Mouse (Mus musculus) liver, embryonic 16.5 days (tissue): ENCODE results near the gene Btbd7. TPM values are rescaled to one million over a fixed set of nuclear protein-coding genes. Genes with fewer than 3 reads are reported as not detected.
A peak's percentile ranks its signal among the peaks of the same experiment; 100 is the strongest.

Experiments
- ATAC-seq: fragments of 200-750 bp; cut with Nextera tagmentation; 2 replicates; pipeline ENCODE4 v1.8.0; 2017; ENCODE audit warnings: low read depth, mild to moderate bottlenecking, moderate number of reproducible peaks, moderate library complexity
- H3K27ac ChIP-seq: fragments of 300-500 bp; sonication (generic); 2 replicates; pipeline ENCODE4 v1.5.1; 2014; ENCODE audit warnings: mild to moderate bottlenecking, low read length
- H3K27me3 ChIP-seq: fragments of 300-500 bp; sonication (generic); 2 replicates; pipeline ENCODE4 v1.6.1; 2014; ENCODE audit warnings: low read depth, low read length, mixed read lengths; ENCODE audit not compliant: control insufficient read depth, insufficient read depth
- H3K36me3 ChIP-seq: fragments of 300-500 bp; sonication (generic); 2 replicates; pipeline ENCODE4 v1.6.1; 2014; ENCODE audit warnings: mild to moderate bottlenecking; ENCODE audit not compliant: control insufficient read depth, insufficient read depth
- H3K4me1 ChIP-seq: fragments of 300-500 bp; sonication (generic); 2 replicates; pipeline ENCODE4 v1.6.1; 2014; ENCODE audit warnings: low read depth, low read length, mixed read lengths; ENCODE audit not compliant: control insufficient read depth
- H3K4me2 ChIP-seq: fragments of 300-500 bp; sonication (generic); 2 replicates; pipeline ENCODE4 v1.6.1; 2014; ENCODE audit warnings: low read depth, low read length, mixed read lengths
- H3K4me3 ChIP-seq: fragments of 300-500 bp; sonication (generic); 2 replicates; pipeline ENCODE4 v1.5.1; 2014; ENCODE audit warnings: low read depth, mild to moderate bottlenecking, low read length
- H3K9ac ChIP-seq: fragments of 300-500 bp; sonication (generic); 2 replicates; pipeline ENCODE4 v1.6.1; 2014; ENCODE audit warnings: low read depth, low read length
- H3K9me3 ChIP-seq: fragments of 300-500 bp; sonication (generic); replicated peaks from 2 replicates; pipeline ENCODE4 v1.6.1; 2016; ENCODE audit warnings: low read length; ENCODE audit not compliant: control insufficient read depth
- WGBS: fragments of 180-500 bp; shearing (Covaris S2); extraction: QIAGEN DNeasy Blood & Tissue Kit; methylation state at CpG from one replicate; pipeline ENCODE4 v1.1.7; 2014; ENCODE audit not compliant: insufficient replicate concordance; 5-methylcytosine and 5-hydroxymethylcytosine counted together
- polyA plus RNA-seq: library from polyadenylated mRNA; unstranded; fragments of >200 nt; fragmentation: Nextera tagmentation; extraction: Ambion mirVana; gene quantifications from 2 replicates; pipeline ENCODE4 v1.2.1, GENCODE M21; 2015

Btbd7 gene
- polyA plus RNA-seq = 4.7 TPM in 2 replicates

DNA sequence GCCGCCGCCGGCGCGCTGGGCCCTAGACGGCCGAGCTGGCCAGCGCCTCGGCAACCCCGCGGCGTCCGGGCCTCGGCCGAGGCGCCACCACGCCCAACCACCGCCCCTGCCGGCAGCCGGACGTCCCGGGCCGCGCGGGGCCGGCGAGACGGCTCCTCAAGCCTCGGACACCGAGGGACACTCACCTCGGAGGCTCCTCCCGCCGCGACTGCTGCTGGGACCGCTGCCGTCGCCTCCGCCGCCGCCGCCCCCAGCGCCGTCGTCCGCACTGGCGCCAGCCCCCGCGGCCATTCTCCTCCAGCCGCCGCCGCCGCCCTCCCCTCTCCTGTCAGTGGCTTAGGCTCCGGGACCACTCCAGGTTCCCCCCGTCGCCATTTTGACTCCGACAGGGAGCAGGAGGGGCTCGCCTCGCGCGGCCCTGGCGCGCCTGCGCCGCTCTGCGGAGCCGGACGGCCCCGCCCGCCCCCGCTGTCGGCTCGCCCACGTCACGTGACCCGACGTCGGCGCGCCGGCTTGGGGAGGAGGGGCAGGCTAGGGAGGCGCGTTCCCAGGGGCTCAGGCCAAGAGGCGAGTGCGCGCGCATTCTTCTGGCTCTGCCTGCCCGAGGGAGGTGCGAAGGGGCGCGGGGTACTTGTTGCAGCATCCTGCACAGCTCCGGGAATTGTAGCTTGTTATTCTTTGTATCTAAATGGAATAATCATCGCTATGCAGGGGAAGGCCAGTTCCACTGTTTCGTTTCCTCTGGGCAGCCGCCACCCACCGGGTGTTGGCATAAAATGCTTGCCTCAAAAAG, at the start of gene Btbd7:
Btbd7 (minus strand) TSS at position 441 of the 793 bp plus-strand sequence.
- ATAC-seq = peak; percentile 91

GRCm38 (mm10) chr12:102916073-102916472, 37.8 kb upstream of the Btbd7 start:
- H3K36me3 ChIP-seq = no peaks in the 10 kb centered on the region
- H3K4me1 ChIP-seq = no peaks in the 10 kb centered on the region
- no peak overlapping the region for H3K4me3 ChIP-seq
- H3K9me3 ChIP-seq = no peaks in the 10 kb centered on the region
- no peak for ATAC-seq
- WGBS = 46% methylated on average over 2 of the region's 2 CpGs
- H3K27me3 ChIP-seq = no peaks in the 10 kb centered on the region
- H3K4me2 ChIP-seq = no peak overlapping the region
- H3K27ac ChIP-seq = no peak overlapping the region
- H3K9ac ChIP-seq = no peak overlapping the region

More for the DNA sequence above, at the start of gene Btbd7:
- Histone ChIP-seq H3K36me3 (no peaks in the 10 kb centered on the region), H3K4me1 (peaks cover 19% of the 10 kb centered on the region), H3K27me3 (no peaks in the 10 kb centered on the region), H3K9me3 (no peaks in the 10 kb centered on the region), H3K9ac (peak within 1 kb of the TSS; percentile 97), H3K27ac (peak within 1 kb of the TSS; percentile 94), H3K4me2 (peak within 1 kb of the TSS; percentile 95), H3K4me3 (peak within 1 kb of the TSS; percentile 95)
- WGBS = under 1% methylated on average over 75 of the region's 95 CpGs

DNA sequence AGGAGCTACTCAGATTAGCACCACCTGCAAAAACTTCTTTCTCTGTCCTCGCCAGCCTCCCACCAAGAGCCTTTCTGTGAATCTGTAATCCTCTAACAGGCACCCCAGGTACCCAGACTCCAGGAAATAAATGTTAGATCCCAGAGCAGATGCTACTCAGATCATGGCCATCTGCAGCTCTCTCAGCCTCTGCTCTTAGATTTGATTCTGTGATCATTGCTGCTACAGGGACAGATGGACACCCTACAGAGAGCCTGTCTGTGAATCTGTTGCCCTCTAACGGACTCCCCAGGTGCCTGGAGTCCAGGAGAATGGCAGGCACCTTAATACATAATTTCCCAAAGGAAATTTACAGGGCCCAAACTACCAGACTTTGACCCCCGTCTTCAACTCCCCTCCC, 29.9 kb upstream of the Btbd7 start:
- Histone ChIP-seq H3K27ac (no peak overlapping the region), H3K4me1 (no peaks in the 10 kb centered on the region), H3K36me3 (no peaks in the 10 kb centered on the region), H3K9me3 (no peaks in the 10 kb centered on the region), H3K9ac (no peak overlapping the region), H3K27me3 (no peaks in the 10 kb centered on the region), H3K4me2 (no peak overlapping the region), H3K4me3 (no peak overlapping the region)
- WGBS = 45% methylated on average over 3 of the region's 3 CpGs
- ATAC-seq = no peak

DNA sequence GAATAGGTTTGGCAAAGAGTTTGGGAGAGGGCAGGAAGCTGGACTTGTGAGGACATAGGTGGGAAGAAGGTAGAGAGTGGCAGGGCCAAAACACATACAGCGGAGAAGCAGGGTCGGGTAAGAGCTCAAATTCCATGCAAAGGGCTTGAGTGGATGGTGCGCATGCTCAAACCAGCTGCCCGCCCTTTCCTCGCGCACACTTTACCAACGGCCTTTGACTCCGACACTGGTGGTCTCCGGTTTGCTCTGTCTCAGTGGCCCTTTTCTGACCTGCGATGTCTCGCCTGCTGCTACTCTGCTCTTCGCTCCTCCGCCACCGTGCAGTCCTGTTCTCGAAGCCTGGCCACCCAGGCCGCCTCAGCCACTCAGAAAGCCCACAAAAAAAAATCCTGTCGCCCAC, 20.8 kb upstream of the Btbd7 start, which contains the start of gene Cox8c:
Cox8c (plus strand) TSS at position 226 of the 400 bp plus-strand sequence.
- H3K4me2 ChIP-seq = no peak within 1 kb of the TSS
- H3K4me1 ChIP-seq = no peaks in the 10 kb centered on the region
- 85% methylated on average over 17 of the region's 17 CpGs for WGBS
- no peaks in the 10 kb centered on the region for H3K36me3 ChIP-seq
- no peak within 1 kb of the TSS for H3K27ac ChIP-seq
- H3K4me3 ChIP-seq = no peak within 1 kb of the TSS
- ATAC-seq = no peak
- no peaks in the 10 kb centered on the region for H3K27me3 ChIP-seq
- H3K9me3 ChIP-seq = no peaks in the 10 kb centered on the region
- no peak within 1 kb of the TSS for H3K9ac ChIP-seq

DNA sequence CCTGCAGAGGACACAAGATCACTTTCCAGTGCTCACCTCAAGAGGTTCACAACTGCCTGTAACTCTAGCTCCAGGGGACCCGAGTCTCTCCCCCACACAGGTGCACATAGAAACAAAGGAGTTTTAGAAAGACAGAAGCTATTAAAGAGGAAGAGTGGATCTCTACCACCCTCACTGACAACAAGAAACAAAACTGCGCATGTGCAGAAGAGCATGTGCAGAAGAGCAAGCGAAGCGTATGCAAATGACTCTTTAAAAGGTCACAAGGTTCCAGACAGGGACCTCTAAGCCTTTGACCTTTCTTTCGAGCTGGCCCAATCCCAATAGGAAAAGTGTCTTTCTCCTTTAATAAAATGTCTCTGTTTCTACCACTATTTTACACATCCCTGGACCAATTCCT, 10.3 kb upstream of the Btbd7 start:
- no peak overlapping the region for H3K9ac ChIP-seq
- H3K9me3 ChIP-seq = no peaks in the 10 kb centered on the region
- H3K27ac ChIP-seq = no peak overlapping the region
- no peak overlapping the region for H3K4me3 ChIP-seq
- H3K27me3 ChIP-seq = no peaks in the 10 kb centered on the region
- H3K4me2 ChIP-seq = no peak overlapping the region
- WGBS = 66% methylated on average over 5 of the region's 5 CpGs
- no peaks in the 10 kb centered on the region for H3K4me1 ChIP-seq
- no peaks in the 10 kb centered on the region for H3K36me3 ChIP-seq
- no peak for ATAC-seq

- no peak overlapping the region for H3K9ac ChIP-seq
- no peaks in the 10 kb centered on the region for H3K4me1 ChIP-seq
- H3K9me3 ChIP-seq = no peaks in the 10 kb centered on the region
- no peaks in the 10 kb centered on the region for H3K27me3 ChIP-seq
- H3K4me3 ChIP-seq = no peak overlapping the region
- no peak overlapping the region for H3K4me2 ChIP-seq
- 48% methylated on average over 10 of the region's 10 CpGs for WGBS
- no peak for ATAC-seq
- no peaks in the 10 kb centered on the region for H3K36me3 ChIP-seq
- no peak overlapping the region for H3K27ac ChIP-seq
Observed at GRCm38 (mm10) chr12:102887366-102887765, 9.1 kb upstream of the Btbd7 start.

DNA sequence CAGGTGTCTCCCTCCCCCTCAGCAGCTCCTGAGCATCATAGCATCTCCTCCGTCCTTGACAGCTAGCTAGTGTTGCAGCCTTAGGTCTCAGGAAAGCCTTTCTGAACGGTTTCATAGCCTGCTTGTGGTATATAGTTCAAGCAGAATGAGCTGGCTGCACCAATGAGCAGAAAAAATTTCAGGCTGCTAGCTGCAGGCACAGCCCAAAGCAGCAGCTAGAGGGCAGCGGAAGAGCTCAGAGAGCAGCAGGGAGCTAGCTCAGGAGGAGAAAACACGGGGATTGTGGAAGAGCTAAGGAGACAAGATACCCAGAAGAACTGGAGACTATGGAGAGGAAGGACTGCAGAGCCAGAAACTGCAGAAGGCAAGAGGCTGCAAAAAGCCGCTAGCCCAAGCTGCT, 7.5 kb upstream of the Btbd7 start:
- H3K9ac ChIP-seq = no peak overlapping the region
- H3K27me3 ChIP-seq = no peaks in the 10 kb centered on the region
- no peak for ATAC-seq
- H3K9me3 ChIP-seq = no peaks in the 10 kb centered on the region
- no peak overlapping the region for H3K4me2 ChIP-seq
- no peaks in the 10 kb centered on the region for H3K4me1 ChIP-seq
- no peaks in the 10 kb centered on the region for H3K36me3 ChIP-seq
- WGBS = 21% methylated on average over 5 of the region's 5 CpGs
- no peak overlapping the region for H3K27ac ChIP-seq
- no peak overlapping the region for H3K4me3 ChIP-seq

DNA sequence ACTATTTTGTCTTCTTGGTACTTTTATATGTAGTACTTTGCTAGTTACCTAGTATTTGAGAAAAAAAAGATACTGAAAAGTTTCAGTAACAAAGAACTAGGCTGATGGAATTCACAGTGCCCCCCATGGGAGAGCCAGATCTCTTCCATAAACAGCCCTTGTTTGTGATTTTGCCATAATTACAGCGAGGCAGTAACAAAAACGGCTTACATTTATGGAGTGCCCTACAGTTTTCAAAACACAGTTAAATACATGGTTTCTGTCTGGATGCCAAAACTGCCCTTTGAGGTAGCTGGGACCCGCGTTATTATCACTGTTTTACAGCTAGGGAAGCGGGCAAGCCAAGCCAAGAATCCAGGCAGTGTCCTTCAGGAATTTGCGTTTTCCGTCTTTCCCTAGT, 630 bp upstream of the Btbd7 start:
- Histone ChIP-seq H3K9ac (peak overlapping the region; percentile 69), H3K4me1 (peaks cover 19% of the 10 kb centered on the region), H3K36me3 (no peaks in the 10 kb centered on the region), H3K4me3 (peak overlapping the region; percentile 95), H3K9me3 (no peaks in the 10 kb centered on the region), H3K4me2 (peak overlapping the region; percentile 95), H3K27me3 (no peaks in the 10 kb centered on the region), H3K27ac (peak overlapping the region; percentile 17; the same call in 1 of the 2 replicates)
- WGBS = 32% methylated on average over 7 of the region's 7 CpGs
- no peak for ATAC-seq

DNA sequence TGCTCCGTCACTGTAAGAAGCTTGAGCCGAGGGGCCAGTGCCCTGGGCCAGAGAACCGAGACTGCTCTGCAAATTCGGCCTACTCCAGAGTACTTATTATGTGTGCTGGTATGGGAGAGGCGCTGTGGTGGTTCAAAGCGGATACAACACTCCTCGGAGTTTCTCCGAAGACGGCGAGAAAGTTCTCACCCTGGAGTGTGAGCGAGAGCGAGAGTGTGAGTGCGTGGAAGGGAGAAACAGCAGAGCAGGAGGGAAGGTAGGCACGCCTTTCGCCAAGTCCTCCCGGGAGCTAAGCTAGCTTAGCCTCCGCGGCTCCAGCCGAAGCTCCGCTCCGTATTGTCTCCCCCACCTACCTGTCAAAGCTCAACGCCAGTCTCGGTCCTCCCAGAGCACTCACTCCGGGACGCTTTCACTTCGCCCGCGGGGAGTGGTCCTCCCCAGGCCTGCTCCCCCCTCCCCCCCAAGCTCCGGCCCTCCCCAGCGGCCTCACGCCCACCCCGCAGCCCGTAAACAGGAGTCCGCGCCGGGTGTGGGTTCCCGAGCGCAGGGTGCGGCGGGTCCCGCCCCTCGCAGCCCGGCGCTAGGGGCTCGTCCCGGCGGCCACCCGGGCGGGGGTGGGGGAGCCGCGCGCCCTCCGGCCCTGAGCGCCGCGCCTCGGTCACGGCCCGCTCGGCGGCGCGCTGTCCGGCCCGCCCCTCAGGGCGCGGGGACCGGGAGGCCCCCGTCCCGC, 805 bp downstream of the Btbd7 start:
- ATAC-seq = peak; percentile 73
- H3K27me3 ChIP-seq = no peaks in the 10 kb centered on the region
- under 1% methylated on average over 52 of the region's 70 CpGs for WGBS

More for the DNA sequence above, 805 bp downstream of the Btbd7 start:
- Histone ChIP-seq H3K27ac (peak overlapping the region; percentile 94), H3K4me3 (peak overlapping the region; percentile 95), H3K9me3 (no peaks in the 10 kb centered on the region), H3K9ac (peak overlapping the region; percentile 97), H3K4me2 (peak overlapping the region; percentile 93), H3K4me1 (peaks cover 19% of the 10 kb centered on the region), H3K36me3 (no peaks in the 10 kb centered on the region)
